Mouse (Mus musculus) brain, embryonic 14.5 days (tissue): ENCODE results near the gene Msi2.

Experiments
- CTCF ChIP-seq: fragments of 200-500 bp; IDR thresholded peaks from 2 replicates; pipeline ENCODE4 v1.5.1; 2012; ENCODE audit warnings: inconsistent platforms, mild to moderate bottlenecking, moderate library complexity, borderline replicate concordance; ENCODE audit not compliant: insufficient read depth, insufficient read length; ENCODE audit errors: extremely low read depth
- POLR2A ChIP-seq: fragments of 200-500 bp; IDR thresholded peaks from 2 replicates; pipeline ENCODE4 v1.6.1; 2012; ENCODE audit warnings: mild to moderate bottlenecking, inconsistent platforms, borderline replicate concordance; ENCODE audit not compliant: poor library complexity, insufficient read depth, insufficient read length, severe bottlenecking; ENCODE audit errors: extremely low read depth

- TF ChIP-seq POLR2A = no peak
- no peak for TF ChIP-seq CTCF
Measured at GRCm38 (mm10) chr11:88655214-88655566, 63.1 kb downstream of the Msi2 start.
